Mouse (Mus musculus) MEL-GATA-1-ER (cell line): ENCODE results near the gene Urad.
A peak's percentile ranks its signal among the peaks of the same experiment; 100 is the strongest.

Experiments used
- DNase-seq: peaks from one replicate; pipeline ENCODE4 v3.0.0-alpha.2; 2012; ENCODE audit warnings: low read depth; ENCODE audit errors: extremely low read depth

The Urad gene

DNA sequence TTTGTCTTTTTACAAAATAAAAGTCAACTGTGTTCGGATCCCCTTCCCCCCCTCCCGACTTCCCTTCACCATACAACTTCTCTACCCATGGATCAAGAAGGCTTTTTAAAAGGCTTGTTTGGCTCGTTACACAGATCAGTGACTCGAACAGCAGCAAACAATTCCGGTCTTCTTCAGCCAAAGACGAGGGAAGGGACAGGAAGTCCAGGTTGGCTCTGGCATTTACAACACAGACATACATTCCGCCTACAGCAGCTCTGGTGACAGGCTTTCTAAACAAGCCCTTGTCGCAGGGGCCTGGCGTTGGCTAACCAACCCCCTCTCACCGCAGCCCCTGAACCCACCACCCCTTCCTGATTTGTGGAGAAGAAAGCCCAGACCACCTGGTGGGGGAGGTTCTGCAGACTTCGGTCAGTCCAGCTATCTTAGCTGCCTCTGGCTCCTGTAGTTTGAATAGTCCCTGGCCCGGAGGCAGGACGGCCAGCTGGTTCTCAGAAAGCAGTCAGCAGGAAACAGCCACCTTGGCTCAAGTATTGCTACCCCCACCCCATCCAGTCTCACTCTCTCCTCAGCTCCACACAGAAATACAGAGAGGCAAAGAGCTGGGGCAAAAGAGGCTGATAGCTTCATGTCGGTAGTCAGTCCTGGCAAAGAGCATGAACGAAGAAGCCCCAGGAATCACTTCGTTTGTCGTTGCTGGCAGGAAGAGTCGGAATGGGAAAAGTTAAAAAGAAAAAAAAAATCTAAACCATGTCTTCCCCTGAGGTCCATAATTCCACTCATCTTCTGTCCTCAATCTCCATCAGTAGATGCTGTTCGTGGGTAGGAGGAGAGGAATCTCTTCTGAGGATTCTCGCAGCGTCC, 21.1 kb downstream of the Urad start:
- no peak for DNase-seq

DNA sequence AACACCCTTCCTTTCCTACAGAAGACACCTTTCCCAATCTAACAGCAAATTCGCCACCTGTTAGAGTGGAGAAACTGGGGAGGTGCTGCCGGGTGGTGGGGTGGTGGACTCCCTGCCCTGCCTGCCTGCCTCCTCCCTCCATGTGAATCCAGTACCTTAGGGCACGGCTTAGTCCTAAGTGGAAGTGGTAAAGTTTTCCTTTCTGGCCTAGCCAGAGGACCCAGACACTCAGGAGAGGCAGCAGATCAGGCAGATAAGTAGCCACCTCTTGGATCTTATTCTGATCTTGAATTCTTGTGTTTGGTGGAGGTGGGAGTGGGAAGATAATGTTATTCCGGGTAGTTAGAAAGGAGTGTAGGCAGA, 22.3 kb downstream of the Urad start:
- no peak for DNase-seq

- no peak for DNase-seq
Measured at GRCm38 (mm10) chr5:147299255-147300000, 22.8 kb downstream of the Urad start.

GRCm38 (mm10) chr5:147297249-147297648, 25.0 kb downstream of the Urad start:
- no peak for DNase-seq

- peak; percentile 39 for DNase-seq
Measured at GRCm38 (mm10) chr5:147294121-147294520, 28.1 kb downstream of the Urad start.

- DNase-seq: peak; percentile 87
Measured at GRCm38 (mm10) chr5:147293127-147293910, 28.9 kb downstream of the Urad start.

DNA sequence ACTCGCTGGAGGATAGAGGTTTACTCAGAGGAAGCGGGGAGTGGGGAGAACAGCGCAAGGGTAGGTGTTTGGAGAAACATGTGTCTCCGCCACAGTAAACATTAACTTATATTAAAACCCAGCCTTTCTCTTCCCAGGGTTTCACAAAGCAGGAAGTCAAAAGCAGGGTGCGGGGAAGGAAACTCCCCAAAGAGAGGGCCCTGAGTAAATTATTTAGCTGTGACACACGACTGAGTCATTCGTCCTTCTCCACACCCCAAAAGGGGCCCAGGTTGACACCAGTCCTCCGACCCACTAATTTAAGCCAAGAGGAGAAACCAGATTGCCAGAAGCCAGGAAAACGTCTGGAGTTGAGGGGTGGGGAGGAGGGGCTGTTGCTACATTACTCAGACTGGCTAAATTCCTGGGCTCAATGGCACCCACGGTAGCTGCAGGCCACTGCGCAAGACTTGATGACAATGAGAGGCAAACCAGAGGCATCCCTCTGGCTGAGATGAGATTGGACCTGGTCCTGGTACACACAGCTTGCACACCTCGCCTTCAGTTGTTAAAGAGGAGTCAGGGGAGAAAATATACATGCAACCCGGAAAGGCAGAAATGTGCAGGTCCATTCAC, 29.6 kb downstream of the Urad start:
- DNase-seq: no peak

- peak; percentile 63 for DNase-seq
Measured at GRCm38 (mm10) chr5:147291764-147292505, 30.3 kb downstream of the Urad start.

GRCm38 (mm10) chr5:147284365-147284764, 37.9 kb downstream of the Urad start:
- no peak for DNase-seq

DNA sequence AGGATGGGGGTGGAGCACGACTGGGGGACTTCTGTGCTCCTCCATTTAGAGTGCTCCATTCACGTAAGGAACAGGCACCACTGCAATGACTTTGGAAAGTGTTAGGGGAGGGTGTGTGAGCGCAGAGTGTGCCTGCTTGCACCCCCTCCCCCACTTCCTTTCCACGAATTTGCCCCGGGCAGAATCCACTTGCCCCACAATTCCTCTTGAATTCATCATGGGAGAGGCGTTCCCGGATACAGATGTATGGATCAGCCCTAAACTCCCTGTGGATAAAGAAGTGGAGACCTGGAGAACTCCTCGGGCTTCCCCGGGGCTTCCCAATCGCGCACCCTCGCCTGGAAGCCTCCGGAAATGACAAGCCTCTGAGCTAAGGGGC, 44.7 kb downstream of the Urad start:
- DNase-seq: no peak

GRCm38 (mm10) chr5:147276701-147277546, 45.3 kb downstream of the Urad start:
- no peak for DNase-seq

DNA sequence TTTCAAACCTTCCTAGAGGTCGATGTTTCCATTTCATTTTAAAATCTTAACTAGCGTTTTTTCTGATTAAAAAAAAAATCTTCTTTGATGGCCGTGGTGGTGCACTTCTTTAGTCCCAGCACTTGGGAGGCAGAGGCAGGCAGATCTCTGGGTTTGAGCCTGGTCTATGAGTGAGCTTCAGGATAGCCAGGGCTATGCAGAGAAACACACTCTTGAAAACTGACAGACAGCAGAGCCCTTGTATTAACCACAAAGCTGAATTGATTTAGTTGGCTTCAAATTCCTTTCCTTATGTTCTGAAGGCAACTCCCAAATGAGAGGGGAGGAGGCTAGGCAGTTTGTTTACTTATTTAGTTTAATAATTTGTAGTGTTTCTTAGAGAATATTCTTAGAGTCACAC, 46.5 kb downstream of the Urad start:
- no peak for DNase-seq

GRCm38 (mm10) chr5:147274174-147275141, 47.8 kb downstream of the Urad start:
- DNase-seq: no peak

DNA sequence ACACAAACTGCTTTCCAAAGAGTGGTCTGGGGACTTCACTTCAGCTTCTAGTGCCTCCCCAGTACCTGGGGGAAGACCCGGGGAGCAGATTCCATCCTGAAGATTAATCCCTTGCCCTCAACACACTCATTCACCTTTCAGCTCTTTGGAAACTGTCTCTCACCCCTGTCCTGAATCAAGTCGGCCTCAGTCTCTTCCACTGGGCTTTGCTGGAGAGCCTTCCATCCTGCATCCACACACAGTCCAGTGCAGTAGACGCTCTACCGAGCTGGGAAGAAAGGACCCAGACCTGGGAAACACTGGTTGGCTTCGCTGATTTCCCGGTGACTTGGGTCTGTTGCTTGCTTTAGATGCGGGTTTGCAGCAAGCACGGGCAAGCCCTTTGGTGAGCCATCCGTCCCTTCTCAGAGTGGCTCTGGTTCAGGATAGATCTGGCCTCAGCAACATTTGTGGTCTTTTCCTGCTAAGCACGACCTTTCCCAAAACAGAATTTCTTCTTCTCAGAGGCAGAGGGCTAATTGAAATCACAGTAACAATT, 49.4 kb downstream of the Urad start:
- DNase-seq: no peak

DNA sequence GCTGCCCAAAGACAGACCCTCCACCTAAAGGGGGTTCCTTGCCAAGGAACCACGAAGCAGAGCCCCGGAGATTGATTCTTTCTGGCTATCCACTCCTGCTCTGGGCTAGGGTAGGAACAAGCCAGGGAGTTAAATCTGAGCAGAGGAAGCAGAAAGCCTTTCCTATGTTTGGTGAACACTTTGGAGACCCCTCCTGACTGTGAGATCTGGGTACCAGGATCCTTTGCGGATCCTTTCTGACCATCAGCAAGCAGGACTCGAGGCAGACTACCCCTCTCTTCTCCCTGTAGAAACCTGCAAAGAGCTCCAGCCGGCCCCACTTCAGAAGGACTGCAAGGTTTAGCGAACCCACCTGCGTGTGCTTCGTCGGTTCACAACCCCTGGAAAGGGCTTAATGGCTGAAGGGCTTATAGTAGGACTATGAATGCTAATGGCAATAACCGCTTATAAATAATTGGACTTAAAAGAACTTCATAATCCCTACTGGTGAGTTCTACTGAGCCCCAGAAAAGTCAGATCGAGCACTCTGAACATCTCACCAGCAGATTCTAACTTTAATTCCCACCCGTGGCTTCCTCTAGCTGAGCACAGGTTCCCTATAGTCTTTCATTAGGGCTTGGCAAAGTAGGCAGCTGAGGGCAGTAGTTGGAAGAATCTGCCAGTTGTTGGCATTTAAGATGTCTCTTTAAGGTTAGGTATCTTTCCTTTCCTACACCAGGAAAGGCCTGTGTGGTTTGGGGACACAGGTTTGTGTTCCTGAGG, 50.0 kb downstream of the Urad start:
- DNase-seq: no peak

GRCm38 (mm10) chr5:147270673-147271655, 51.3 kb downstream of the Urad start:
- DNase-seq: no peak
